Mouse (Mus musculus) layer of hippocampus, adult 2 months (tissue): ENCODE results near the gene Clec3a. TPM values are rescaled to one million over a fixed set of nuclear protein-coding genes. Genes with fewer than 3 reads are reported as not detected.

Experiments used
- DNase-seq, 2 experiments: peaks; one replicate each; pipeline ENCODE4 v3.0.0; 2022; ENCODE audit warnings: low spot score in 2 of 2
- H3K27ac ChIP-seq: fragments of 200-600 bp; 2 replicates; pipeline ENCODE4 v1.8.1; 2022
- H3K4me3 ChIP-seq: fragments of 200-600 bp; 2 replicates; pipeline ENCODE4 v1.8.1; 2022; ENCODE audit warnings: mild to moderate bottlenecking
- CTCF ChIP-seq: fragments of 200-600 bp; conservative IDR thresholded peaks from 2 replicates; pipeline ENCODE4 v1.8.1; 2022; ENCODE audit warnings: antibody characterized with exemption, mild to moderate bottlenecking, moderate library complexity
- total RNA-seq, 2 experiments: library from RNA; stranded (reverse); gene quantifications; 2 replicates each; pipeline ENCODE4 v1.2.3; 2021

The Clec3a gene
- total RNA-seq, 2 experiments from 2014 or later: not detected

GRCm38 (mm10) chr8:114438236-114438635, 20.4 kb downstream of the Clec3a start:
- TF ChIP-seq CTCF: peak; percentile 94
- no peak overlapping the region for H3K4me3 ChIP-seq
- DNase-seq: peak in 1 of 2 experiments; percentile 65
- peak overlapping the region; percentile 46; the same call in 1 of the 2 replicates for H3K27ac ChIP-seq

GRCm38 (mm10) chr8:114439334-114440204, 21.7 kb downstream of the Clec3a start, which contains the start of gene Wwox:
Gene Wwox (plus strand): TSS chr8:114439655.
- peak within 1 kb of the TSS; percentile 83 for H3K27ac ChIP-seq
- H3K4me3 ChIP-seq: peak within 1 kb of the TSS; percentile 86
- peak; percentile 99 to 100 for DNase-seq
- peak; percentile 86 for TF ChIP-seq CTCF

- TF ChIP-seq CTCF: peak; percentile 38
- no peak for DNase-seq
- peak overlapping the region; percentile 86 for H3K4me3 ChIP-seq
- peak overlapping the region; percentile 83; the same call in 1 of the 2 replicates for H3K27ac ChIP-seq
Measured at GRCm38 (mm10) chr8:114440205-114440589, 22.3 kb downstream of the Clec3a start.

GRCm38 (mm10) chr8:114441616-114442015, 23.7 kb downstream of the Clec3a start:
- TF ChIP-seq CTCF: peak; percentile 75
- DNase-seq: no peak
- H3K4me3 ChIP-seq: no peak overlapping the region

GRCm38 (mm10) chr8:114446884-114447283, 29.0 kb downstream of the Clec3a start:
- Histone ChIP-seq H3K27ac (no peak overlapping the region), H3K4me3 (no peak overlapping the region)
- no peak for DNase-seq
- no peak for TF ChIP-seq CTCF

More at GRCm38 (mm10) chr8:114441616-114442015, 23.7 kb downstream of the Clec3a start:
- H3K27ac ChIP-seq: no peak overlapping the region

GRCm38 (mm10) chr8:114452278-114452677, 34.4 kb downstream of the Clec3a start:
- no peak for TF ChIP-seq CTCF
- H3K27ac ChIP-seq: no peak overlapping the region
- no peak for DNase-seq
- H3K4me3 ChIP-seq: no peak overlapping the region

GRCm38 (mm10) chr8:114452781-114453221, 34.9 kb downstream of the Clec3a start:
- peak; percentile 62 to 81 for DNase-seq
- peak; percentile 93 for TF ChIP-seq CTCF
- H3K4me3 ChIP-seq: peak overlapping the region; percentile 22; the same call in 1 of the 2 replicates
- peak overlapping the region; percentile 40; the same call in 1 of the 2 replicates for H3K27ac ChIP-seq

- no peak for DNase-seq
- TF ChIP-seq CTCF: no peak
- no peak overlapping the region for H3K27ac ChIP-seq
- no peak overlapping the region for H3K4me3 ChIP-seq
Measured at GRCm38 (mm10) chr8:114455302-114455701, 37.4 kb downstream of the Clec3a start.

GRCm38 (mm10) chr8:114455953-114456352, 38.1 kb downstream of the Clec3a start:
- no peak for TF ChIP-seq CTCF
- peak overlapping the region; percentile 8; the same call in 1 of the 2 replicates for H3K4me3 ChIP-seq
- no peak for DNase-seq
- H3K27ac ChIP-seq: no peak overlapping the region

- no peak for DNase-seq
- no peak for TF ChIP-seq CTCF
- Histone ChIP-seq H3K4me3 (no peak overlapping the region), H3K27ac (no peak overlapping the region)
Measured at GRCm38 (mm10) chr8:114458113-114458784, 40.4 kb downstream of the Clec3a start.

GRCm38 (mm10) chr8:114460600-114460999, 42.7 kb downstream of the Clec3a start:
- no peak overlapping the region for H3K4me3 ChIP-seq
- no peak overlapping the region for H3K27ac ChIP-seq
- TF ChIP-seq CTCF: peak; percentile 64
- no peak for DNase-seq

- TF ChIP-seq CTCF: no peak
- Histone ChIP-seq H3K4me3 (no peak overlapping the region), H3K27ac (no peak overlapping the region)
- DNase-seq: no peak
Measured at GRCm38 (mm10) chr8:114462591-114462990, 44.7 kb downstream of the Clec3a start.

- DNase-seq: no peak
- Histone ChIP-seq H3K27ac (no peak overlapping the region), H3K4me3 (no peak overlapping the region; the same call in 1 of the 2 replicates)
- TF ChIP-seq CTCF: no peak
Measured at GRCm38 (mm10) chr8:114463305-114463704, 45.4 kb downstream of the Clec3a start.
